Mouse (Mus musculus) hindbrain, embryonic 15.5 days (tissue): Measurements from ENCODE around the gene Rhot2. TPM values are rescaled to one million over a fixed set of nuclear protein-coding genes. Genes with fewer than 3 reads are reported as not detected.

Source experiments
- ATAC-seq: fragments of 200-750 bp; cut with Nextera tagmentation; 2 replicates; pipeline ENCODE4 v1.8.0; 2017; ENCODE audit warnings: low read depth, moderate number of reproducible peaks, moderate TSS enrichment; ENCODE audit not compliant: low FRiP score
- H3K27ac ChIP-seq: fragments of 300-500 bp; sonication (generic); replicated peaks from 2 replicates; pipeline ENCODE4 v1.5.1; 2015; ENCODE audit warnings: mild to moderate bottlenecking, inconsistent platforms
- H3K27me3 ChIP-seq: fragments of 300-500 bp; sonication (generic); 2 replicates; pipeline ENCODE4 v1.6.1; 2015; ENCODE audit warnings: control low read depth, inconsistent platforms
- H3K36me3 ChIP-seq: fragments of 300-500 bp; sonication (generic); 2 replicates; pipeline ENCODE4 v1.6.1; 2015; ENCODE audit warnings: control low read depth, inconsistent platforms
- H3K4me1 ChIP-seq: fragments of 300-500 bp; sonication (generic); replicated peaks from 2 replicates; pipeline ENCODE4 v1.6.1; 2015; ENCODE audit warnings: control low read depth, inconsistent platforms
- H3K4me2 ChIP-seq: fragments of 300-500 bp; sonication (generic); 2 replicates; pipeline ENCODE4 v1.6.1; 2015; ENCODE audit warnings: moderate library complexity, mild to moderate bottlenecking, inconsistent platforms
- H3K4me3 ChIP-seq: fragments of 300-500 bp; sonication (generic); 2 replicates; pipeline ENCODE4 v1.5.1; 2015; ENCODE audit warnings: mild to moderate bottlenecking, inconsistent platforms
- H3K9ac ChIP-seq: fragments of 300-500 bp; sonication (generic); 2 replicates; pipeline ENCODE4 v1.6.1; 2015; ENCODE audit warnings: inconsistent platforms
- H3K9me3 ChIP-seq: fragments of 300-500 bp; sonication (generic); 2 replicates; pipeline ENCODE4 v1.6.1; 2016; ENCODE audit warnings: control low read depth, inconsistent platforms
- WGBS: fragments of 180-500 bp; shearing (Covaris S2); methylation state at CpG from one replicate; pipeline ENCODE4 v1.1.7; 2015; 5-methylcytosine and 5-hydroxymethylcytosine counted together
- polyA plus RNA-seq: library from polyadenylated mRNA; unstranded; fragments of >200 nt; fragmentation: Nextera tagmentation; extraction: Ambion mirVana; gene quantifications from 2 replicates; pipeline ENCODE4 v1.2.1, GENCODE M21; 2015

The Rhot2 gene
- polyA plus RNA-seq, 1 experiment from 2014 or later = 15.1 TPM

DNA sequence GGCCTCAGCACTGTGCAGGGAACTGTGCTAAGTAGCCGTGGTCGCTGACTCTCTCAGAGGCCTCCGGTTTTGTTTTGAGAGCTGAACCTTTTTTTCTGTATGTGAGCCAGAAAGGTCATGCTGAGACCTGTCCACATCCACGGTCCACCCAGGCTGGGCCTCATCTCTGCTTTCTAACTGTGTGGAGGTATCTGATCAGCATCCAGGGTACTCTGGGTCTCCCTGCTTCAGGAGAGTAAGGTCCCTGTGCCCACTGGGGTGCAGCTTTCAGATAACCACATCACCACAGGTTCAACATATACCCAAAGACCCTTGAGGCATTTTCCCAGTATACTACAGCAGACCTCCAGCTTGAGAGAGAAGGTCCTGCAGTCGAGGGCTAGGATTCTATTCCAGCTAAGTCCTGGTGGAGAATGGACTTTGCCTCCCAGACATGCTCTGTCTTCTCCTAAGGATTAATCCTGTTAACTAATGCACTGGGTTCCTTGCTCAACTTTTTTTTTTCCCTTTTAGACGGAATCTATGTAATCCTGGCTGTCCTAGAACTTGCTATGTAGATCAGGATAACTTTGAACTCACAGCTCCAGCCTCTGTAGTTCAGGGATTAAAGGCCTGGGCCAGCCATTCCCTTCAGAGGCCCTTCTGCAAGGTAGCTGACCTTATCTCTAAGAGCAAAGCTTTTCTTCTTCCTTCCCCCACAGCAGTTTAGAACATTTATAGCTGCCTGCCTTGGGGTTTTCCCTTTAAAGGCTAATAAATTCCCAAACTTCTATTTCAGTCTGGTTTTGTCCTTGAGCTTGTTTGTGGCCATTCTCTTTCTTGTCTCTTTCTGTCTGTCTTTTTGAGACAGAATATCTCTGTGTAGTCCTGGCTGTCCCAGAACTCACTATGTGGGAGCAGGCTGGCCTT is 17.3 kb upstream of the Rhot2 start:
- H3K9me3 ChIP-seq = no peaks in the 10 kb centered on the region
- ATAC-seq = no peak
- WGBS = 12% methylated on average over 6 of the region's 6 CpGs
- no peaks in the 10 kb centered on the region for H3K27me3 ChIP-seq
- H3K4me1 ChIP-seq = peaks cover 23% of the 10 kb centered on the region
- H3K4me2 ChIP-seq = peak overlapping the region; percentile 92
- H3K4me3 ChIP-seq = peak overlapping the region; percentile 65
- H3K27ac ChIP-seq = peak overlapping the region; percentile 81
- H3K36me3 ChIP-seq = no peaks in the 10 kb centered on the region
- H3K9ac ChIP-seq = peak overlapping the region; percentile 69

DNA sequence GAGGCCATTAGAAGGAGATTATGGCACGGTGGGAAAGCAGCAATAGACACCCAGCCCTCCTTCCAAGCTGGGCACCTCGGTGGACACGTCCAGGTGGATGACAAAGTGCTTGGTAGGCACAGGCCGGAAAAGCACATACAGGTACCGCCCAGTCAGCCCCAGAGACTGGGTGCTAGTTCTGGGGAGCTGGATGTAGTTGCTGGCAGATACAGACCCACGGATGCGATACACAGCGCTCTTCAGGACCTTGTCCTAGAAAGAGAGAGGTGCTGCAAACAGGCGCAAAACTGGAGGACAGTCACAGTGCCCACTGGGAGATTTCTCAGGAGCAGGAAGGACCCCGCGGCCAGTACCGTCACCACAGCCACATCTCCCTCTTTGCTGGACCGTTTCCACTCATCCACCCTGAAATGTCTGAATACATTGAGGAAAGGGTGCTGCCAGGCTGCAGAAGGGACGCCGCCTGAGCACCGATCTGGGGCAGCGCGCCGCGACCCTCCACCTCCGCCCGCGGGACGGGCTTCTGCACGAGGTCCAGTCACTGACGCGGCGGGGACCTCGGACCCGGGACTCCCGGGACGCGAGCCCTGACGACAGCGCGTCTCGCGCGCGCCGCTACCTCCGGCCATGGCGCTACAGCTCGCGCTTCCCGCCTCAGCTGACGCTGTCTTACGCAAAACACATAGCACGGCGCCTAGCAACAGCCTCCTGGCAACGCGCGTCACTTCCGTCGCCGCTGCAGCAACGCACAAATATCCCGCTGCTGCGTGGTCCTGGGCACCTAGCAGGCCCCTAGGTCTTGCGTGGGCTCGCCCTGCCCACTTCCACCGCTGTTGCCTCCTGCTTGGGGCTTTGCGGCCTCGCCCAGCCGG is 16.4 kb upstream of the Rhot2 start, which contains the start of gene Wdr90:
Gene Wdr90 (minus strand): TSS at position 670 of the 872 bp plus-strand sequence.
- Histone ChIP-seq H3K9ac (peak within 1 kb of the TSS; percentile 69), H3K27me3 (no peaks in the 10 kb centered on the region), H3K4me3 (peak within 1 kb of the TSS; percentile 65), H3K27ac (peak within 1 kb of the TSS; percentile 81), H3K9me3 (no peaks in the 10 kb centered on the region), H3K4me1 (peaks cover 18% of the 10 kb centered on the region), H3K36me3 (no peaks in the 10 kb centered on the region), H3K4me2 (peak within 1 kb of the TSS; percentile 92)
- ATAC-seq = peak; percentile 93
- WGBS = 3% methylated on average over 65 of the region's 65 CpGs

DNA sequence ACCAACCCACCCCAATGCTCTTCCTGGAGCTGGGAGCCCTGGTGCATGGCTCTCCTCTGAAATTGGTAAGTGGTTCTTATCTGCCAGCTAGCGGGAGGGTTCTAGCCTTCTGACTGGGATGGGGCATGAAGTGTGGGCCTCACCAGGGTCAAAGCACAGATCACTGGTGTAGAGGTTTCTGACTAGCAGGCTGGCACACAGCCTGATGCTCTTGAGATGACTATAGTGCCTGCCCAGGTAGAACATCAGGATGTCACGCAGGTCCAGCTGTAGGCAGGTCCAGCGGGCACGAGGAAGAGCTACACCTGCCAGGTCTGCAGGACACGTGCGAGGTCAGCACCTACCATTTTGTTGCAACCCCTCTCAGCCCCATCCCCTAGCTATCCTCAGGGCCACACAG is 15.6 kb upstream of the Rhot2 start:
- no peak overlapping the region for H3K9ac ChIP-seq
- no peaks in the 10 kb centered on the region for H3K36me3 ChIP-seq
- peaks cover 18% of the 10 kb centered on the region for H3K4me1 ChIP-seq
- no peak for ATAC-seq
- H3K9me3 ChIP-seq = no peaks in the 10 kb centered on the region
- H3K27ac ChIP-seq = no peak overlapping the region
- H3K27me3 ChIP-seq = no peaks in the 10 kb centered on the region
- 0 out of 2 replicates have a peak overlapping the region, but pooled peaks have one; percentile 65 for H3K4me3 ChIP-seq
- peak overlapping the region; percentile 92; the same call in 1 of the 2 replicates for H3K4me2 ChIP-seq
- 91% methylated on average over 6 of the region's 6 CpGs for WGBS

DNA sequence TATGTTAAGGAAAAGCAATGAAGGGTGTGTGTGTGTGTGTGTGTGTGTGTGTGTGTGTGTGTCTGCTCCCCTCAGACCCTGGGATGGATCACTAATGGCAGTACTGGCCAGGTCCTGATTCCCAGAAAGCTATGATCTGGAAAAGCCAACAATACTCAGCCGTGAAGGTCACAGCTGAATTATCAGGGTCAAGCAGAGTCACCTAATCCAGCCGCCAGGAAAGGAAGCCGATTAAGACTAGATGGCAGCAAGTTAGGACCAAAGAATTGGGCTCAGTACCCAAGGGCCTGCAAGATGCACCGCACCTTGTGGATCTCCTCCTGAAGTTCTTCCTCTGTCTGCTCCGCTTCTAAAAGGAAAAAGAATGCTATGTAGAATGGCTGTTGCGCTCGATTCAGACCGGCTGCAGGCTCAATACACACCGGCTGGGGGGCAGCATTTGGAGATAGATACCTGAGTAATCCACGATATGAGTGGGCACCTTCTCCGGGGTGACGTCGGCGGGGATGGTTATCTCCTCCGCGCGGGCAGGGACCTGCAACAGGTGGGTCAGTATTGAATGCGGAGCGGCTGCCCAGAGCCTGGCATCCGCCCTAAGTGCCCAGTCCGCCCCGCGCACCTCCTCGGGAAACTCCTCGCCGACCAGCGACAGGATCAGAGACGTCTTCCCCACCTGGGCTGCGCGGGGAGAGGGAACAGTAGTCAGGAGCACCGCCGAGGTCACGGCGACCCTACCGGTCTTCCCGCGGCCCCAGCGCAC is 835 bp downstream of the Rhot2 start:
- peaks cover 46% of the 10 kb centered on the region for H3K36me3 ChIP-seq

DNA sequence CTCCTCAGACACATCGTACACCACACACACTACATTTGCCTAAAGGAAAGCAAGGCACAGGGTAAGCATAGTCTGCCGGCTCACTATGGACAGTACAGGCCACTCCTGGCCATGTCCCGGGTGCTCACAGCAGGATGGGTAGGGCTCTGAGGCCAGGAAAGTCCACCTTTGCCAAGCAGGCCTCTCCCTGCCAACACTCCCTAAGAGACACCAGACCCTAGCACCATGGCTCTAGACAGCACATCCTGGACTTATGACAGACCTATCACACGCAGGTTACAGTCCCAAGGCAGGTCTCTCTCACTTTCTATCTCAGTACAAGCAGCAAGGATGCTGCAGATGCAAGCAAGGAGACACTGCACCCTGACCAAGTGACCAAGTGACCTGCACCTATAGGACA is 1.5 kb downstream of the Rhot2 start:
- Histone ChIP-seq H3K4me2 (peak overlapping the region; percentile 93), H3K9me3 (no peaks in the 10 kb centered on the region), H3K27ac (no peak overlapping the region), H3K27me3 (no peaks in the 10 kb centered on the region), H3K9ac (0 out of 2 replicates have a peak overlapping the region, but pooled peaks have one; percentile 71), H3K4me3 (peak overlapping the region; percentile 95), H3K4me1 (peaks cover 21% of the 10 kb centered on the region), H3K36me3 (peaks cover 46% of the 10 kb centered on the region)
- 93% methylated on average over 4 of the region's 4 CpGs for WGBS
- no peak for ATAC-seq

More for the DNA sequence above, 835 bp downstream of the Rhot2 start:
- Histone ChIP-seq H3K4me3 (peak overlapping the region; percentile 95), H3K27me3 (no peaks in the 10 kb centered on the region), H3K9me3 (no peaks in the 10 kb centered on the region), H3K4me1 (peaks cover 19% of the 10 kb centered on the region), H3K9ac (peak overlapping the region; percentile 71), H3K4me2 (peak overlapping the region; percentile 93), H3K27ac (peak overlapping the region; percentile 69)
- 3% methylated on average over 37 of the region's 38 CpGs for WGBS
- ATAC-seq = peak; percentile 52

DNA sequence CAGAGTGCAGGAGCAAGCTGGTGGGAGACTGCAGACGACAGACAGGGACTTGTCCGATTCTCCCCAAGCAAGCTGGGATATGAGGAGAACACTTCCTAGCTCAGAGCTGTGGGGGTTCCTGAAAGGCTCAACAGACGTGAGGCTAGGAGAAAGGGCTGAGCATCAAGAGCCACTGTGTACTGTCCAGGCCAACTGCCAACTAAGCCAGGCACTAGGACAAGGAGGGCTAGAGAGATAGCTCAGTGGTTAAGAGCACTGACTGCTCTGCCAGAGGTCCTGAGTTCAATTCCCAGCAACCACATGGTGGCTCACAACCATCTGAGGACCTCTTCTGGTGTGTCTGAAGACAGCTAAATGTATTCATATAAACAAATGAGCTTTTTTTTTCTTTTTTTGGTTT is 2.1 kb downstream of the Rhot2 start:
- WGBS = 90% methylated on average over 3 of the region's 3 CpGs
- no peaks in the 10 kb centered on the region for H3K27me3 ChIP-seq
- H3K27ac ChIP-seq = no peak overlapping the region
- peaks cover 27% of the 10 kb centered on the region for H3K4me1 ChIP-seq
- no peak overlapping the region for H3K9ac ChIP-seq
- peaks cover 46% of the 10 kb centered on the region for H3K36me3 ChIP-seq
- no peaks in the 10 kb centered on the region for H3K9me3 ChIP-seq
- ATAC-seq = no peak
- no peak overlapping the region for H3K4me3 ChIP-seq
- no peak overlapping the region for H3K4me2 ChIP-seq

DNA sequence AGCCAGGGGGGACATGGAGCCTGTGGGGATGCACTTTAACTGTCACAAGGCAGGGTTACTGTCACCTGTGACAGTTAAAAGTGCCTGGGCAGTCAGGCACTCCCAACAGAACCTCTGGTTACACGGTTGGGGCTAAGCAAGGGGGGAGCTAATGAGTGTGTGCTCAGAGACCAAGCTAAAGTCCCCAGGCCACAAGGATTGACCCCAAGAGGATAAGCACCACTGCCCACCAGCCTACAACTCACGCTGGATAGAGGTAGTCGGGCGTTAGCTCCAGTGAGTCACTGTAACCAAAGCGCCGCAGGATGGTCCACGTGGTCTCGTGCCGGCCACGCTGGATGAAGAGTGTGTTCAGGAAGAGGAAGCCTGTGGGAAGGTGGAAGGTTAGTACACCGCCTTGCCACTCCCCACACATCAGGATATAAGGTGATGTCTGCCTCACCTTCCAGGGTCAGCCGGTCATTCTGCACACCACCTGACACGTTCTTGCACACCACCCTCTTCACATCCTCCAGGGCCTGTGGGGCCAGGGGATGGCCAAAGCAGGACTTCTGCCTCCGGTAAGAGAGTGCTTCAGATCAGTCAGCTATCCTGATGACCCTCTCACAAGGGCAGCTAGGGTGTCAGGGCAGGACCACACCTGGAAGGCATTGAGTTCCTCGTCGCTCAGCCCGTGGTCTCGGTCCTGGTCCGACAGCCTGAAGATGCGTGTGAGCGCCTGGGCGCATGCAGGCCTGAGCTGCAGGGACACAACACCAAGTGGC is 3.4 kb downstream of the Rhot2 start, which contains the start of gene Gm20683:
Gene Gm20683 (minus strand): TSS at position 647 of the 764 bp plus-strand sequence.
- no peak for ATAC-seq
- peaks cover 40% of the 10 kb centered on the region for H3K36me3 ChIP-seq
- H3K9ac ChIP-seq = no peak within 1 kb of the TSS
- no peak within 1 kb of the TSS for H3K27ac ChIP-seq
- H3K9me3 ChIP-seq = no peaks in the 10 kb centered on the region
- peaks cover 39% of the 10 kb centered on the region for H3K4me1 ChIP-seq
- no peak within 1 kb of the TSS for H3K4me3 ChIP-seq
- no peak within 1 kb of the TSS for H3K4me2 ChIP-seq
- no peaks in the 10 kb centered on the region for H3K27me3 ChIP-seq
- 94% methylated on average over 22 of the region's 22 CpGs for WGBS

DNA sequence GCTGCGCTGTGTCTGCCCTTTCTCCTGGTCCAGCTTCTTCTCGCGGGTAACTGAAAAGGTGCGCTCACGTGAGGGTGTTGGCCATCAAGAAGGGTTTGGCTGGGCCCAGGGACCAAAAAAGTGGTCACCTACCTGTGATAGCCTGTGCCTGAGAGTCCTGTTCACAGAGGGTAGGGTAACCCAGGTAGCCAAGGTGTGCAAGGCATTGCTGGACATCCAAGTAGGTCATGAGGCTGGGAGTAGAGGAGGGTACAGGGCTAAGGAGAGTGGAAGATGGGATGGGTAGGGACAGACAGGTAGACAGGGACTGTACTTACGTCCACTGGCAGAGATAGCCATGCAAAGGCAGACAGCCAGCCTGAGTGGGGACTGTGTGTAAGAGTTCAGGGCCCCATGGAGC is 4.1 kb downstream of the Rhot2 start:
- no peaks in the 10 kb centered on the region for H3K27me3 ChIP-seq
- no peak overlapping the region for H3K27ac ChIP-seq
- peaks cover 40% of the 10 kb centered on the region for H3K36me3 ChIP-seq
- no peak for ATAC-seq
- H3K4me3 ChIP-seq = no peak overlapping the region
- H3K4me1 ChIP-seq = peaks cover 47% of the 10 kb centered on the region
- no peak overlapping the region for H3K4me2 ChIP-seq
- WGBS = 96% methylated on average over 6 of the region's 6 CpGs
- no peak overlapping the region for H3K9ac ChIP-seq
- H3K9me3 ChIP-seq = no peaks in the 10 kb centered on the region

DNA sequence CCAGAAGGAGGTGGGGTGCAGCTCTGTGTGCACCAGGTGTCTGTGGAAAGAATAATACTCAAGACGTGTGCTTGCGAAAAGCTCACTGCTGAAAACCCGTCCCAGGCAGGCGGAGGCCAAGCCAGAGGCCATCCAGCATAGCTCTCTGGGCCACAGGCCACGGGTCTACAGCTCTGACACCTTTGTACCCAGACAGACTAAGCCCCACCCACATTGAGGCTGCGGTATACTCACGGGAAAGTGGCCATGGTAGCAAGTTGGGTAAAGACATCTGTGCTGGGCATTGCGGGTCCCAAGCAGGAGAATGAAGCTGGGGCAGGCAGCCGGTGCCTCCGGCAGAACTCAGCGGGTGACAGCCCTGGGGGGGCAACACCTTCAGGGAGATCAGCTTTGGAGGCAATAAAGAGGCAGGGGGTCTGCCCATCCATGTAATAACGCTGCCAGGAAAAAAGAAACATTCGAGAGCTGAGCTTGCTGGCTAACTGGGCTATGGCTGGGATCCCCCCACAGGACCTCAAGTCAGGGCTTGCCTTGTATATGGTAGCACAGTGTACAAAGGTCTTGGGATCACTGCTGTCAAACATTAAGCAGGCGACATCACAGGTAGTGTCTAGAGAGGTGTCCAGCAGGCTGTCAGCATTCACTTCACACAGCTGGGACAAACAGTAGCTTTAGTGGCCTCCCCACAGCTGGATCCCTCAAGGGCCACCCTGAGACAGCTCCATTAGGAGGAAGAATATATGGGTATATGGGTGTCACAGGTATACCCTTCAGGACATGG is 5.0 kb downstream of the Rhot2 start:
- WGBS = 89% methylated on average over 14 of the region's 14 CpGs
- Histone ChIP-seq H3K9ac (no peak overlapping the region), H3K4me1 (peaks cover 53% of the 10 kb centered on the region), H3K4me3 (no peak overlapping the region), H3K27me3 (no peaks in the 10 kb centered on the region), H3K36me3 (peaks cover 40% of the 10 kb centered on the region), H3K9me3 (no peaks in the 10 kb centered on the region), H3K27ac (no peak overlapping the region), H3K4me2 (no peak overlapping the region)
- ATAC-seq = no peak

DNA sequence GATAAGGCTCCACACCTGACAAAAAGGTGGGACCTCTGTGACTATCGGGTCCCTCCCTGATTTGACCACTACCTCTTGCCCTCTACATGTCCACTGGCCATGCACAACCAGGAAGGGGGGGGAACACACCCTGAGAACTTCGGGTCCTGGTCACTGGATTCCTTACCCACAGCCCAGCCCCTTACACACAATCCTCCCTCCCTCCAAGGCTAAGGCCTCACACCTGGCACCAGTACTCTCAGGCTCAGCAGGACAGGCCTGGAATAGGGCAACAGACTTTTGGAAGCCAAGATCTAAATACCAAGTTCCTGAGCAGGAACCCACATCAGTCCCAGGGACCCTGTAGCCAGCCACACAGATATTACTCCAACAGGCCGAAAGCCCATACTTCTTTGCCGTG is 5.7 kb downstream of the Rhot2 start:
- no peak overlapping the region for H3K27ac ChIP-seq
- no peaks in the 10 kb centered on the region for H3K27me3 ChIP-seq
- peaks cover 40% of the 10 kb centered on the region for H3K36me3 ChIP-seq
- H3K4me1 ChIP-seq = peaks cover 57% of the 10 kb centered on the region
- no peak overlapping the region for H3K9ac ChIP-seq
- no peak overlapping the region for H3K4me2 ChIP-seq
- no peak for ATAC-seq
- no peaks in the 10 kb centered on the region for H3K9me3 ChIP-seq
- 85% methylated on average over 4 of the region's 4 CpGs for WGBS
- no peak overlapping the region for H3K4me3 ChIP-seq
